28 mouse cellular contexts compared by ENCODE assay signal in genomic region chr9:77430413-77431087, GRCm38 (mm10).
A peak's percentile ranks its signal among the peaks of the same experiment; 100 is the strongest.
DNase-seq lines count a peak whose midpoint lies in the region; ATAC-seq and TF ChIP-seq lines count a peak whose summit lies in the region.
"Had no signal": no experiment of that assay in that cellular context is flagged by ENCODE, and none has a peak within 500 bp of the region (broad histone marks: within the 10 kb centered on the region; RNA-seq: fewer than 3 reads in every experiment).

No protein-coding gene starts in this region.

- H3K4me1 ChIP-seq in forebrain, postnatal 0 days (ENCODE audit: insufficient read depth), result no peaks in the 10 kb centered on the region
- H3K4me1 ChIP-seq in forebrain, embryonic 15.5 days, result peaks cover 16% of the 10 kb centered on the region
- H3K4me1 ChIP-seq in hindbrain, embryonic 14.5 days (replicated peaks; ENCODE audit: control insufficient read depth, insufficient read depth, low read length), result peaks cover 18% of the 10 kb centered on the region
- peaks cover 4% of the 10 kb centered on the region; the same call in 1 of the 2 replicates for H3K4me1 ChIP-seq in hindbrain, embryonic 11.5 days (replicated peaks; ENCODE audit: control insufficient read depth, insufficient read depth, low read length)
- H3K4me1 ChIP-seq in neural tube, embryonic 14.5 days (ENCODE audit: control insufficient read depth, insufficient read depth, low read length), result peaks cover 17% of the 10 kb centered on the region; the same call in 1 of the 2 replicates

- no peaks in the 10 kb centered on the region for H3K27me3 ChIP-seq in forebrain, postnatal 0 days (ENCODE audit: insufficient read depth, low read length)
- H3K27me3 ChIP-seq in forebrain, embryonic 15.5 days, result no peaks in the 10 kb centered on the region
- no peaks in the 10 kb centered on the region for H3K27me3 ChIP-seq in hindbrain, embryonic 14.5 days (ENCODE audit: control insufficient read depth, insufficient read depth, low read length)
- no peaks in the 10 kb centered on the region for H3K27me3 ChIP-seq in hindbrain, embryonic 11.5 days (ENCODE audit: control insufficient read depth, insufficient read depth, low read length)
- H3K27me3 ChIP-seq in neural tube, embryonic 14.5 days (ENCODE audit: control insufficient read depth, insufficient read depth, low read length), result no peaks in the 10 kb centered on the region
- H3K27me3 ChIP-seq: embryonic facial prominence, embryonic 13.5 days; liver, embryonic 15.5 days; lung, embryonic 15.5 days; megakaryocyte, embryonic 14.5 days; neural tube, embryonic 15.5 days had no signal

- no peaks in the 10 kb centered on the region for H3K36me3 ChIP-seq in forebrain, postnatal 0 days (ENCODE audit: insufficient read depth)
- no peaks in the 10 kb centered on the region for H3K36me3 ChIP-seq in forebrain, embryonic 15.5 days
- H3K36me3 ChIP-seq in hindbrain, embryonic 14.5 days (replicated peaks; ENCODE audit: control insufficient read depth, insufficient read depth), result no peaks in the 10 kb centered on the region; the same call in 1 of the 2 replicates
- no peaks in the 10 kb centered on the region for H3K36me3 ChIP-seq in hindbrain, embryonic 11.5 days (ENCODE audit: control insufficient read depth, insufficient read depth, low read length)
- no peaks in the 10 kb centered on the region for H3K36me3 ChIP-seq in neural tube, embryonic 14.5 days (ENCODE audit: control insufficient read depth, insufficient read depth, low read length)
- H3K36me3 ChIP-seq: lung, embryonic 15.5 days had no signal

- WGBS in forebrain, postnatal 0 days, result 72% methylated on average over 9 of the region's 9 CpGs
- WGBS in forebrain, embryonic 15.5 days, result 76% methylated on average over 9 of the region's 9 CpGs
- 74% methylated on average over 9 of the region's 9 CpGs for WGBS in hindbrain, embryonic 14.5 days
- 85% methylated on average over 9 of the region's 9 CpGs for WGBS in hindbrain, embryonic 11.5 days
- WGBS in neural tube, embryonic 14.5 days, result 69% methylated on average over 9 of the region's 9 CpGs

- ATAC-seq in forebrain, postnatal 0 days, result peak; percentile 47; the same call in 1 of the 2 replicates
- ATAC-seq in forebrain, embryonic 15.5 days (replicated peaks), result no peak
- ATAC-seq in hindbrain, embryonic 14.5 days (ENCODE audit: low FRiP score), result peak; percentile 25; the same call in 1 of the 2 replicates
- ATAC-seq in hindbrain, embryonic 11.5 days (ENCODE audit: low FRiP score), result no peak
- ATAC-seq in neural tube, embryonic 14.5 days (ENCODE audit: low read depth), result peak; percentile 14; the same call in 1 of the 2 replicates
- ATAC-seq: forebrain, embryonic 14.5 days; intestine, postnatal 0 days had no signal

- no peak overlapping the region for H3K27ac ChIP-seq in forebrain, postnatal 0 days (ENCODE audit: low read depth, low read length)
- H3K27ac ChIP-seq in forebrain, embryonic 15.5 days (replicated peaks), result no peak overlapping the region
- no peak overlapping the region for H3K27ac ChIP-seq in hindbrain, embryonic 14.5 days
- H3K27ac ChIP-seq in hindbrain, embryonic 11.5 days (ENCODE audit: low read depth, low read length), result no peak overlapping the region
- no peak overlapping the region for H3K27ac ChIP-seq in neural tube, embryonic 14.5 days (ENCODE audit: low read depth, low read length)
- H3K27ac ChIP-seq: embryonic facial prominence, embryonic 13.5 days; left cerebral cortex, adult 2 months; liver, embryonic 15.5 days; lung, embryonic 15.5 days; neural tube, embryonic 15.5 days; stomach, postnatal 0 days had no signal

- H3K9me3 ChIP-seq in forebrain, postnatal 0 days (ENCODE audit: low read length), result no peaks in the 10 kb centered on the region
- H3K9me3 ChIP-seq in forebrain, embryonic 15.5 days, result no peaks in the 10 kb centered on the region
- no peaks in the 10 kb centered on the region for H3K9me3 ChIP-seq in hindbrain, embryonic 14.5 days (ENCODE audit: control insufficient read depth, low read length)
- no peaks in the 10 kb centered on the region for H3K9me3 ChIP-seq in hindbrain, embryonic 11.5 days (ENCODE audit: control insufficient read depth, low read length)
- no peaks in the 10 kb centered on the region for H3K9me3 ChIP-seq in neural tube, embryonic 14.5 days (ENCODE audit: control insufficient read depth, low read length)
- H3K9me3 ChIP-seq: embryonic facial prominence, embryonic 13.5 days; liver, embryonic 15.5 days; lung, embryonic 15.5 days; neural tube, embryonic 15.5 days had no signal

- H3K4me2 ChIP-seq in forebrain, postnatal 0 days (ENCODE audit: low read depth), result no peak overlapping the region
- no peak overlapping the region for H3K4me2 ChIP-seq in forebrain, embryonic 15.5 days (replicated peaks)
- H3K4me2 ChIP-seq in hindbrain, embryonic 14.5 days (replicated peaks), result no peak overlapping the region
- no peak overlapping the region for H3K4me2 ChIP-seq in hindbrain, embryonic 11.5 days (replicated peaks; ENCODE audit: low read depth, low read length)
- H3K4me2 ChIP-seq in neural tube, embryonic 14.5 days (ENCODE audit: low read depth, low read length), result no peak overlapping the region
- H3K4me2 ChIP-seq: embryonic facial prominence, embryonic 13.5 days; liver, embryonic 15.5 days; neural tube, embryonic 15.5 days had no signal

- DNase-seq in forebrain, postnatal 0 days, result no peak
- no peak for DNase-seq in hindbrain, embryonic 14.5 days (ENCODE audit: low spot score)
- DNase-seq in hindbrain, embryonic 11.5 days (ENCODE audit: low spot score), result no peak
- no peak for DNase-seq in neural tube, embryonic 10.5 days (ENCODE audit: extremely low spot score, low spot score)
- peak; percentile 22 for DNase-seq in naive thymus-derived CD4-positive, alpha-beta T cell, adult 2 months (ENCODE audit: low read depth)
- no peak for DNase-seq in layer of hippocampus, postnatal 36 days
- DNase-seq: adrenal gland, postnatal 10 days; cerebellum, adult 18-20 months; cerebellum, postnatal 14 days; gastrocnemius, postnatal 14 days; liver; lung, postnatal 36 days; midbrain, embryonic 14.5 days; right cerebral cortex, adult 18-20 months; right cerebral cortex, postnatal 4 days; thymus, adult 2 months; thymus, postnatal 4 days had no signal

- no peak overlapping the region for H3K9ac ChIP-seq in forebrain, postnatal 0 days
- H3K9ac ChIP-seq in forebrain, embryonic 15.5 days (replicated peaks), result no peak overlapping the region
- H3K9ac ChIP-seq in hindbrain, embryonic 14.5 days, result no peak overlapping the region
- no peak overlapping the region for H3K9ac ChIP-seq in hindbrain, embryonic 11.5 days (ENCODE audit: low read depth, low read length)
- H3K9ac ChIP-seq in neural tube, embryonic 14.5 days (replicated peaks; ENCODE audit: low read depth, low read length), result no peak overlapping the region
- H3K9ac ChIP-seq: embryonic facial prominence, embryonic 13.5 days; liver, embryonic 15.5 days; lung, embryonic 15.5 days; neural tube, embryonic 15.5 days had no signal

- no peak overlapping the region for H3K4me3 ChIP-seq in forebrain, postnatal 0 days (ENCODE audit: low read depth, low read length)
- no peak overlapping the region for H3K4me3 ChIP-seq in forebrain, embryonic 15.5 days
- no peak overlapping the region for H3K4me3 ChIP-seq in hindbrain, embryonic 14.5 days (replicated peaks; ENCODE audit: low read length)
- H3K4me3 ChIP-seq in hindbrain, embryonic 11.5 days (ENCODE audit: low read depth, low read length), result no peak overlapping the region
- no peak overlapping the region for H3K4me3 ChIP-seq in neural tube, embryonic 14.5 days (ENCODE audit: low read depth, low read length)
- H3K4me3 ChIP-seq: embryonic facial prominence, embryonic 13.5 days; left cerebral cortex, adult 2 months; liver, embryonic 15.5 days; lung, embryonic 15.5 days; megakaryocyte, embryonic 14.5 days; neural tube, embryonic 15.5 days had no signal

- no peak for TF ChIP-seq CTCF in forebrain, postnatal 0 days (IDR thresholded peaks at IDR 0.05; ENCODE audit: low read depth)

Comparison
In these comparisons a context has a peak if more than half of its experiments do, and no peak if none do; other contexts are left out.
1. ATAC-seq: peak in forebrain, postnatal 0 days (single experiment), hindbrain, embryonic 14.5 days (single experiment) and neural tube, embryonic 14.5 days (single experiment); none in forebrain, embryonic 15.5 days (single experiment) and hindbrain, embryonic 11.5 days (single experiment).